Mouse (Mus musculus): ENCODE measurements around the gene Lims1.

DNA sequence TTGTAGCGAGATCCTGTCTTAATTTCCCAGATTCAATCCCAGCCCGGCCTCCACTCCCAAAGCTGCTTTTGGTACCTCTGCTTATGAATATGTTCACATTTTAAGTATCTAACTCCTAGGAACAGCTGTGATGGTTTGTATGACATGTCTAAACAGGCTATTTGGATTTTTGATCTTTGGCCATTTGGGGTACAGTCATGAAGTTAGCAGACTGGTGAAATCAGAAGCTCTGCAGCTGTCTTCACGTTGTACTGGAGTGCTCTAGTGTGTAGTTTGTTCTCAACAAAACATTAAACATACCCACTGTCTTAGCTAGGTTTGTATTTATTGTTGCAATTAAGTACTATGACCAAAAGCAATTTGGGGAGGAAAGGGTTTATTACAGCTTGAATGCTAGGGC is 63.7 kb downstream of the Lims1 start:
- TF ChIP-seq POLR2A (IDR thresholded peaks at IDR 0.05; ENCODE audit: control insufficient read depth, extremely low read depth, insufficient read depth, low read length, poor library complexity): no peak
- TF ChIP-seq CTCF (IDR thresholded peaks at IDR 0.05; ENCODE audit: borderline replicate concordance, control insufficient read depth, extremely low read depth, insufficient read depth, low read length, poor library complexity): no peak

All from thymus, adult 2 months (tissue).